Mouse (Mus musculus): Measurements from ENCODE around the gene Myo1d.

The Myo1d gene

DNA sequence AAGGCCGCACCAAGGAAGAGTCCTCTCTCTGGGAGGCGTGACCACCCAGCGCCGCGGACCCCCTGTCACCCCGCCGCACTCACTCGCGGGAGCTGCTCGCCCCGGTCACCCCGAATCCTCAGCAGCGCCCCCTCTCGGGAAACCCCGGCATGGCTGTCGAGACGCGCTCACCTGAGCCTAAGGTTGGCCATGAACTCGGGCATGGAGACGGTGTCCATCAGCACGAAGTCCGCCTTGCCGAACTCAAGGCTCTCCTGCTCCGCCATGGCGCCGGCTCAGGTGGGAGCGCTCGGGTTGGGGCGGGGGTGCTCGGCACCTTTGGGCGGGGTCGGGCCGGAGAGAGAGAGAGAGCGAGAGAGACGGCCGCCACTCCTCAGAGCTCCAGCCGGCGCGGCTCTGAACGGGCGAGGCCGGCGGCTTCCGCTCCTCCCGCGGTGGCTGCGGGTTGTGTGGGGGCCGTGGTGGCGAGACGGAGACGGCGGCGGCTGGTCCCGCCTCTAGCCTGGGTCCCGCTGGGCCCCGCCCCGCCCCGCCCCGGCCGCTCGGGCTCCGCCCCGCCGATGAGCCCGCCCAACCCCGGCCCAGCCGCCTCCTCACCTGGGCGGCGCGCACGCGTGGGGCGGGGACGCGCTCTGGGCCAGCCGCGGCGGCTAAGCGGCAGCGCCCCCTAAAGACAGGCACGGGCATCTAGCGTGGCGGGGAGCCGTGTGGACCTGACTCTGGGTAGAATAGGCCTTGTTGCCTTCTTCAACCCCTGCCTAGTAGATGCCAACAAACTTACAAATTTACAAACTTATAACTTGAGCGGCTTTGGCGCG is at the start of gene Myo1d:
Gene Myo1d, minus strand, starts transcription at position 499 of the 818 bp plus-strand sequence.
- peak; percentile 62 for DNase-seq (ENCODE audit: low read depth, low spot score)

- DNase-seq (ENCODE audit: low read depth, low spot score) = no peak
These were observed 42.0 kb upstream of the Myo1d start for GRCm38 (mm10) chr11:80821794-80822193.

- DNase-seq (ENCODE audit: low read depth, low spot score) = no peak
These were observed 41.5 kb upstream of the Myo1d start for GRCm38 (mm10) chr11:80821296-80821695.

DNA sequence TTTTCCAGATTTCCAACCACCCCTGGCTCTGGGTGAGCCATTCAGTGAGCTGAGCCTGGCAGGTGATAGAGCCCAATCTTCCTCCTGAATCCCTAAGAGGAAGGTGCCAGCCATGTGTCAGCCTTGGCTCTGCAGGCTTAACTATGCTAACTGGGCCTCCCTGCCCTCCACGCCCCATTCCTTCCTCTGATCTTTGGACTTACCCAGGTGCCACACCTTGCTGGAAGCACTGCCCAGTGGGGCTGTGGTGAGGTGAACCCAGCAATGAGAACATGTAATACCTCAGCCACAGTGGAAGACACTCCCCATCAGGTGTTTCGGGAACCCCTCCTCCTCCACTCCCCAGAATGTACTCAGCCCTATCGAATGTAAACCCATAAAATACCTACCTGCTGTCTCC is 40.3 kb upstream of the Myo1d start:
- DNase-seq (ENCODE audit: low read depth, low spot score) = no peak

- peak; percentile 74 for DNase-seq (ENCODE audit: low read depth, low spot score)
These were observed 38.4 kb upstream of the Myo1d start for GRCm38 (mm10) chr11:80818060-80818697.

DNA sequence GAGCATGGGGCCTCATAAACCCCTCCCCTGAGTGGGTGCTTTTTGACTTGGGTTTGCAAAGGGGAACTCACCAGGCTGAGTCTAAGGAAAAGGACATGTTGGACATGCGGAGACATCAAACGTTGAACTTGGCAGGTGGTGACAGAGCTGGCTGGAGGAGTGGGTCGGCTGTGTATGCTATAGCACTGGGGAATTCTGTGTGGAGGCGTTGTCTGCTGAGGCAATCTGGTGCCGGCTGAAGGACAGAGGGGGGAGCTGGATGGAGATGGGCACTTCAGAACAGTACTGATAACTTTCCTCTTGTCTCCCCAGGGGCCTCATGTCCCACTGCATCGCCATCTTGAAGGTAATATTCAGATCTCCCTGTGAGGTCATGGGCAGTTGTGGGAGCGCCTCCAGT is 35.5 kb upstream of the Myo1d start:
- DNase-seq (ENCODE audit: low read depth, low spot score) = no peak

- no peak for DNase-seq (ENCODE audit: low read depth, low spot score)
These were observed 31.3 kb upstream of the Myo1d start for GRCm38 (mm10) chr11:80811156-80811555.

DNA sequence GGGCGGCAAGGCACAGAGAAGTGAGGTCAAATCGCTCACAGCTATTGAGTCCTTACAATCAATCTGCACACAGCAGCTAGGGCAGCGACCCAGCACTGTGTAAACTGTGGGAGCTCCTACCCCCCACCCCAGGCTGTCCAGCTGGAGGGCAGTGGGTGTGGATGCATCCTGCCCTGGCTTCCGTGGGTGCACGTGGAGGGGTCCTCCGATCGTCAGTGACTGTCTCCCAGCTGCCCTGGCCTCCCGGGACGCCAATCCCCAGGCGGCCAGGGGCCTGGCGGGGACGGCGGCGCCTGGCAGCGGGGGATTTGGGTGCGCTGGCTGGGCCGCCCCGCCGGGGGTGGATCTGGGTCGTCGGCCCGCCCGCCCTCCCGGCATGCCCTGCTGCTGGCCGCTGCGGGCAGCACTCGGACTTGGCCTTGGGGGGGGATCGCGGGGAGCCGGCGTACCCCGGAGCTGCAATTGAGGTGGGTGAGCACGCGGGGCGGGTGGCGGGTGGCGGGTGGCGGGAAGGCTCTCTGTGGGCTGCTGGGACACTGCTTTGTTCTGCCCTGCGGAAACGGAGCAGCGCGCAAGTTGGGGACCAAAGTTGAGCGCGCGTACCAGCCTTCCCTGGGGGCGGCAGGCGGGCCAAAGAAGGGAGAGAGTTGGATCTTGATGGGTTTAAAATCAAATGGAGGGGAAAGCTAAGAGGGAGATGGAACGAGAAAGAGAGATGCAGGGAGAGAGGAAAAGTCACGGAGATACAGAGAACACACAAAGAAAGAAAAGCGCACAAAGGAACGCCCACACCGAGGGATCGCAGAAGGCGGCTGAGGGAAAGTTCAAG is 30.4 kb upstream of the Myo1d start, which contains the start of gene Tmem98:
Gene Tmem98, plus strand, starts transcription at position 183 of the 829 bp plus-strand sequence.
- DNase-seq (ENCODE audit: low read depth, low spot score) = peak; percentile 41

DNA sequence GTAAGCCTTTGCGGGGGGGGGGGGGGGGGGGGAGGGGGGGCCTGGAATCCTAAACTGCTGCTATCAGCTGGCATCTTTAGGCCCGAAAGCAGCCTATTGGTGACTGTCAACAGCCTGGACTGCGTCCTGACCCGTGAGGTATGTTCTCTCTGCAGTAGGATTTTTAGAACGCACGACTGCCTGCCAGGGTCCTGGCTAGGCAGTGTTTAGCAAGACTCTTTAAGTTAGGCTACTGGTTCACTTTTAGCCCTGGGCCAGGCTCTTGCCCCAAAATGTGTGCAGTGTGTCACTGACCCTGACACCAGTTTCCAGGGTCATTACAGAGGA is 29.8 kb upstream of the Myo1d start:
- DNase-seq (ENCODE audit: low read depth, low spot score) = no peak

GRCm38 (mm10) chr11:80808551-80809070 is 28.8 kb upstream of the Myo1d start:
- no peak for DNase-seq (ENCODE audit: low read depth, low spot score)

GRCm38 (mm10) chr11:80802706-80803105 is 22.9 kb upstream of the Myo1d start:
- DNase-seq (ENCODE audit: low read depth, low spot score) = no peak

DNA sequence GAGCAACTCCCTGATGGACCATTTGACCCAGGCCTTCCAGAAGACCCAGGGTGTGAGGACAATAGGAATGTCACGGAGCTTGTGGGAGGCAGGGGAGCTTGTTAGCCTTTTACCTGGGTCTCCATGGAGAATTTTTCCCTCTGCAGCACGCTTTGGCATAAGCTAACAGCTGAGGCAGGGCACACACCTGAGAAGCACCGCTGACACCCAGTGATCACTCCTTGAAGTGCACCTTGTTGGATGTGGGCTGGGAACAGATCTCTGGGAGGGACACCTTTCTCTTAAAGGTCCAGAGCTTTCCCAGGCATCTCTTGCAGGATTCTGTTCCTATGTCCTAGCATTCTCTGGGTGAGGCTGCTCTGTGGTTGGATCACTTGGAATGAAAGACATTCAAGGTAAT is 20.2 kb upstream of the Myo1d start:
- DNase-seq (ENCODE audit: low read depth, low spot score) = no peak

DNA sequence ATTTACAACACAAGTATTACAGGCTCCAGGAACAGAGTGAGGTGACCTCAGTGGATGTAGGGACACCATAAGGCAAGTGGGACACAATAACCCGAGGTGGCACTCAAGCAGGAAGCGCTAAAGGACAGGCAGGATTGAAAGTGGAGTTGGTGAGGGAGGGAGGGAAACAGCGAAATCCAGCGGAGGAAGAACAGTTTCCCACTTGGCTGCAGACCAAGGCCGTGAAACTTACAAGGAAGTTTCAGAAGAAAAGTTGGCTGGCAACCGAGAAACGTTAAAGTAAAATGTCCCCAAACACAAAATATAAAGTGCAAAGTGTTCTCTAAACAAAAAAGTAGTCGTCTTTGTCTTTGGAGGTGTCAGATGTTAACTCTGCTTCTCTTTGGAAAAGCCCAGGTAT is 15.6 kb upstream of the Myo1d start:
- DNase-seq (ENCODE audit: low read depth, low spot score) = no peak

- no peak for DNase-seq (ENCODE audit: low read depth, low spot score)
These were observed 14.5 kb upstream of the Myo1d start for GRCm38 (mm10) chr11:80794290-80794689.

DNA sequence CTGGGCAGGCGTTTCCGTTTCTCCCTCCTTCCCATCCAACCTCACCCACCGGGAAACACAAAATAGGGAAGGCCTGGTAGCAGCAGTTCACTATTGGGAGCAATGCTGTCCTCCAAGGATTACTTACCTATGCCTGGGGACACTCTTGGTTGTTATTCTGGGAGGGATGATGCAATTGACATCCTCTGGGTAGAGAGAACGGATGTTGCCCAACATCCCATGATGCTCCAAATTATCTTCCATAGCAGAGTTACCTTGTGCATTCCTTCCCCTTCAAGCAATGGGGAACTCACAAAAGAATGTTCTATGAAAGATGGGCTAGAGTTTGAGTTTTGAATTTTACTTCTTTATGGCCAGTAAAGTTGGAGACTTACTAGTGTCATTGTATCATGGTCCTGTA is 13.6 kb upstream of the Myo1d start:
- no peak for DNase-seq (ENCODE audit: low read depth, low spot score)

DNA sequence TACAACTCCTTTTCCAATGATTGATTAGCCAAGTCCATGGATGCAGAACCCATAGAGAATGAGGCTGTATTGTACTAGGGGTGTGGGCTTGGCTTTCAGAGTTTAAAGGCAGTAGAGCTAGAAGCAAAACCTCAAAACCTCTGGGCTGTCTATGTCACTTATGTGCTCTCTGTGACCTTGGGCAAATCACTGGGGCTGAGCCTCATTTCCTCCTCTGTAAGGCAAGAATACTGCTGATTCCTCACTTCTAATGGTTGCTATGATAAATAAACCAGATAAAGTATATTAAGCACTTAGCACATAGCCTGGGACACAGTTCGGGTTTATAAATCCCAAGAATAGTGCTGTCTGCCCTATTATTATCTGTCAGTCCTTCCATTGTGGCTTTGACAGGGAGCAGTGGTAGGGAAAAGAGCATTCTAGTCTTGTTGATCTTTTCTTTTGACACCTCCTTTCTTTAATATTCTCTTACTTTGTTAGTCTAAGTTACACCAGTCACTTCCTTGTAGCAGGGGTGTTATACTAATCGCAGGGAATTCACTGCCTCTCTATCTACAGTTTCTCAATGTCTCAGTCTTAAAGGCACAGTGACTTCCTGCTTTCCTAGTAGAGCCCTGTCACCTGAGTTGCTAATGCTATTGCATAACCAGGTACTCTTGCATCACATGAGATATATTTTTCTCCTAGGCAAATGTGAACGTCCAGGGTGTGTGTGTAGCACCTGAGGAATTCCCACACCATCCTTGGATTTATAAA is 12.0 kb upstream of the Myo1d start:
- DNase-seq (ENCODE audit: low read depth, low spot score) = no peak

DNA sequence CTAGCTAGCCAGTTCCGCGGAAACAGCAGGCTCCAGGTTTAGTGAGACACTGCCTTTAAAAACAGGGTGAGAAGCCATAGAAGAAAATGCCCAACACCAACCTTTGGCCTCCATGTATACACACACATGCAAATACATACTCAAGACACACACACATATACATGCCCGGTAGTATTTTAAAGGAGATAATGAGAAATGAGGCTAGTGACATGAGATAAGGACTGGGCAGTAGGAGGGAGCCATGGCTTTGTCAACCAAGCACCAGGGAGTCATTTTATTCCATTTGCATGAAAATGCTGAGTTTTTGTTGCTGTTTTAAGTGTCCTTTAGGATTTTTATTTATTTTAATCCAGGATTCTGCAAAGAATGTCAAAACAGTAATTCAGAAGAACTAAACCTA is 10.6 kb upstream of the Myo1d start:
- DNase-seq (ENCODE audit: low read depth, low spot score) = no peak

DNA sequence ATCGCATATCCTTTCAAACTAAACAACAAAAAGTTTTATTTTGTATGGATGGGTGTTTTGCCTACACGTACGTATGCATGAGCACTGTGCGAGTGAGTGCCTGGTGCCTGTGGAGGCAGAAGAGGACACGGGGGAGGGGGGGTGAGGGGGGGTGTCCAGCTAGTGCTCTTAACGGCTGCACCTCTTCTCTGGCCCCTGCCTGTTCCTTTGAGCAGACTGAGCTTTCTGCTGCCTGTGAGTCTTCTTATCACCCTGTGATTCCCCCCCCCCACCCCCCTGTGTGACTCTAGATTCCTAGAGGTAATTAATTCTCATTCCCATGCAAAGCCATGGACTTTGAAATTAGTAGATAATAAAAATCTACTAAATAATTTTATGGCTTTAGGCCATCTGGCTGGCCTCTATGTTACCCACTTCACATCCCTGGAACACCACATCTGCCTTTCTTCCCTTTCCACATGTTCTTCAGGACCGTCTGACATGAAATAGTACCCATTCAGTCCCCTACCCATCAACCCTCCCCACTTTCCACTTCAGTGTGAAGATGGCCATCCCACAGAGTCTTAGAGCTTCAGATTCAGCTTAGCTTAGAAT is 9.9 kb upstream of the Myo1d start:
- no peak for DNase-seq (ENCODE audit: low read depth, low spot score)

DNA sequence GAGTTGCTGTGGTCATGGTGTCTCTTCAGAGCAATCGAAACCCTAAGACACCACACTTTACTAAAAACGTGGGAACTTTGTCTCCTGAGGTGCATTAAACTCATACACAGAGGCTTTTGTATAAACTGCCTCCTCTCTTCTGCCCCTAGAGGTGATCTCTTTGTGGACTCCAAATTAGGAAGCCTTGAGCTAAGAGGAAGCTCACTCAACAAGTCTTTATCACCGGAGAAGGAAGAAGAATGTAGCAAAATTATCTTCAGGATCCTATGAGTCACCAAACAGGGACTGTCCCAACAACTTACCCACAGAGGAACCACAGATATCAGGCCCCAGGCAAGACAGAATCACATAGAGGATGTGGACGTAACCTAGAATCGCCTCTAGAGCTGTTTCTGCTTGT is 5.8 kb upstream of the Myo1d start:
- DNase-seq (ENCODE audit: low read depth, low spot score) = no peak

- DNase-seq (ENCODE audit: low read depth, low spot score) = no peak
These were observed 4.5 kb upstream of the Myo1d start for GRCm38 (mm10) chr11:80784294-80784743.

DNA sequence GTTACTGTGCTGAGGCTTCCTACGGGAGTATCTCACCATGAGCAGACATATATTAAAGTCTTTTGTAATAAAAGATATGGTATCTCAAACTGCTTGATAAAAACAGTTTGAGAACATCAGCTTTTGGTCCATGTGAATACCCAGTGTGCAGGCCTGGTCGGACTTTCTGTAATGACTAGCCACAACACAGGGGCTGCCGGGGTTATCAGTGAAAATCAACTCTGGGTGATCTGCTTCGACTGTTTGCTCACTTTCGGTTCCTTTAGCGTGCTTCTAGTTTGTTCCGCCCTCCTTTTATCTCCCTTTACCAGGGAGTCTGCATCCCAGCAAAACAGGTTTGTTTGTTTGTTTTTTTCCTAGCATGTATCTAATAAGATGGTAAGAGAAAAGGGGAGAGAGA is 3.6 kb upstream of the Myo1d start:
- DNase-seq (ENCODE audit: low read depth, low spot score) = no peak
